Mouse (Mus musculus) liver, embryonic 12.5 days (tissue): ENCODE measurements around the gene Adgrv1. TPM values are rescaled to one million over a fixed set of nuclear protein-coding genes. Genes with fewer than 3 reads are reported as not detected.
"Not testable (repeated sequence)": the region's sequence is repeated elsewhere in the genome, so short reads cannot be mapped to it uniquely, and the experiment has no call there.

ENCODE experiments used
- ATAC-seq: fragments of 200-750 bp; cut with Nextera tagmentation; 2 replicates; pipeline ENCODE4 v1.8.0; 2017; ENCODE audit warnings: moderate number of reproducible peaks, mild to moderate bottlenecking, moderate library complexity
- H3K27ac ChIP-seq: fragments of 300-500 bp; sonication (generic); 2 replicates; pipeline ENCODE4 v1.5.1; 2016; ENCODE audit warnings: mild to moderate bottlenecking
- H3K27me3 ChIP-seq: fragments of 300-500 bp; sonication (generic); replicated peaks from 2 replicates; pipeline ENCODE4 v1.6.1; 2016; ENCODE audit warnings: mild to moderate bottlenecking, moderate library complexity
- H3K36me3 ChIP-seq: fragments of 300-500 bp; sonication (generic); 2 replicates; pipeline ENCODE4 v1.6.1; 2016; ENCODE audit warnings: mild to moderate bottlenecking, moderate library complexity
- H3K4me1 ChIP-seq: fragments of 300-500 bp; sonication (generic); 2 replicates; pipeline ENCODE4 v1.6.1; 2016
- H3K4me2 ChIP-seq: fragments of 300-500 bp; sonication (generic); 2 replicates; pipeline ENCODE4 v1.6.1; 2016; ENCODE audit warnings: mild to moderate bottlenecking, moderate library complexity
- H3K4me3 ChIP-seq: fragments of 300-500 bp; sonication (generic); 2 replicates; pipeline ENCODE4 v1.5.1; 2016; ENCODE audit warnings: mild to moderate bottlenecking, moderate library complexity
- H3K9ac ChIP-seq: fragments of 300-500 bp; sonication (generic); 2 replicates; pipeline ENCODE4 v1.6.1; 2016; ENCODE audit warnings: mild to moderate bottlenecking, moderate library complexity
- H3K9me3 ChIP-seq: fragments of 300-500 bp; sonication (generic); replicated peaks from 2 replicates; pipeline ENCODE4 v1.6.1; 2016; ENCODE audit warnings: mild to moderate bottlenecking, moderate library complexity
- WGBS: fragments of 180-500 bp; shearing (Covaris S2); methylation state at CpG from one replicate; pipeline ENCODE4 v1.1.7; 2016; ENCODE audit not compliant: insufficient replicate concordance; 5-methylcytosine and 5-hydroxymethylcytosine counted together
- polyA plus RNA-seq: library from polyadenylated mRNA; unstranded; fragments of >200 nt; fragmentation: Nextera tagmentation; extraction: Ambion mirVana; gene quantifications from 2 replicates; pipeline ENCODE4 v1.2.1, GENCODE M21; 2016

The Adgrv1 gene
- polyA plus RNA-seq, 1 experiment from 2014 or later: 0.30 TPM

GRCm38 (mm10) chr13:81314306-81315120 lies 318.4 kb downstream of the Adgrv1 start:
- Histone ChIP-seq H3K9me3 (no peaks in the 10 kb centered on the region), H3K36me3 (no peaks in the 10 kb centered on the region), H3K27me3 (no peaks in the 10 kb centered on the region), H3K4me2 (no peak overlapping the region), H3K4me3 (no peak overlapping the region), H3K4me1 (no peaks in the 10 kb centered on the region), H3K9ac (no peak overlapping the region), H3K27ac (no peak overlapping the region)
- WGBS: 64% methylated on average over 7 of the region's 7 CpGs
- ATAC-seq: no peak

- H3K9ac ChIP-seq: no peak overlapping the region
- H3K4me2 ChIP-seq: no peak overlapping the region
- H3K4me1 ChIP-seq: no peaks in the 10 kb centered on the region
- no peaks in the 10 kb centered on the region for H3K9me3 ChIP-seq
- H3K27ac ChIP-seq: no peak overlapping the region
- no peak for ATAC-seq
- no peaks in the 10 kb centered on the region for H3K36me3 ChIP-seq
- no peaks in the 10 kb centered on the region for H3K27me3 ChIP-seq
- H3K4me3 ChIP-seq: no peak overlapping the region
- WGBS: 55% methylated on average over 5 of the region's 5 CpGs
Observed at GRCm38 (mm10) chr13:81312148-81312547, 320.8 kb downstream of the Adgrv1 start.

- no peak for ATAC-seq
- 71% methylated on average over 1 of the region's 1 CpGs for WGBS
- Histone ChIP-seq H3K4me1 (no peaks in the 10 kb centered on the region), H3K4me3 (no peak overlapping the region), H3K9me3 (no peaks in the 10 kb centered on the region), H3K36me3 (no peaks in the 10 kb centered on the region), H3K27ac (no peak overlapping the region), H3K27me3 (no peaks in the 10 kb centered on the region), H3K4me2 (no peak overlapping the region), H3K9ac (no peak overlapping the region)
Observed at GRCm38 (mm10) chr13:81300851-81301250, 332.1 kb downstream of the Adgrv1 start.

- WGBS: 33% methylated on average over 1 of the region's 1 CpGs
- H3K27ac ChIP-seq: no peak overlapping the region
- no peak for ATAC-seq
- H3K9ac ChIP-seq: no peak overlapping the region
- no peak overlapping the region for H3K4me2 ChIP-seq
- no peak overlapping the region for H3K4me3 ChIP-seq
- no peaks in the 10 kb centered on the region for H3K9me3 ChIP-seq
- H3K4me1 ChIP-seq: no peaks in the 10 kb centered on the region
- H3K36me3 ChIP-seq: no peaks in the 10 kb centered on the region
- H3K27me3 ChIP-seq: no peaks in the 10 kb centered on the region
Observed at GRCm38 (mm10) chr13:81294106-81294505, 338.8 kb downstream of the Adgrv1 start.

GRCm38 (mm10) chr13:81282193-81282592 lies 350.8 kb downstream of the Adgrv1 start:
- no peak overlapping the region for H3K27ac ChIP-seq
- H3K4me2 ChIP-seq: no peak overlapping the region
- H3K4me1 ChIP-seq: no peaks in the 10 kb centered on the region
- no peaks in the 10 kb centered on the region for H3K36me3 ChIP-seq
- H3K9ac ChIP-seq: no peak overlapping the region
- no peak for ATAC-seq
- no peaks in the 10 kb centered on the region for H3K9me3 ChIP-seq
- no peak overlapping the region for H3K4me3 ChIP-seq
- 73% methylated on average over 6 of the region's 6 CpGs for WGBS
- H3K27me3 ChIP-seq: no peaks in the 10 kb centered on the region

GRCm38 (mm10) chr13:81280650-81281229 lies 352.2 kb downstream of the Adgrv1 start:
- Histone ChIP-seq H3K27ac (no peak overlapping the region), H3K4me3 (no peak overlapping the region), H3K27me3 (no peaks in the 10 kb centered on the region), H3K9ac (no peak overlapping the region), H3K9me3 (no peaks in the 10 kb centered on the region), H3K36me3 (no peaks in the 10 kb centered on the region), H3K4me1 (no peaks in the 10 kb centered on the region), H3K4me2 (no peak overlapping the region)
- WGBS: 84% methylated on average over 1 of the region's 1 CpGs
- no peak for ATAC-seq

GRCm38 (mm10) chr13:81279351-81279736 lies 353.6 kb downstream of the Adgrv1 start:
- Histone ChIP-seq H3K27ac (no peak overlapping the region), H3K4me1 (no peaks in the 10 kb centered on the region), H3K27me3 (no peaks in the 10 kb centered on the region), H3K9me3 (no peaks in the 10 kb centered on the region), H3K36me3 (no peaks in the 10 kb centered on the region), H3K9ac (no peak overlapping the region), H3K4me3 (no peak overlapping the region), H3K4me2 (no peak overlapping the region)
- WGBS: 66% methylated on average over 5 of the region's 5 CpGs
- no peak for ATAC-seq

GRCm38 (mm10) chr13:81278669-81279350 lies 354.1 kb downstream of the Adgrv1 start:
- no peaks in the 10 kb centered on the region for H3K4me1 ChIP-seq
- ATAC-seq: no peak
- H3K36me3 ChIP-seq: no peaks in the 10 kb centered on the region
- H3K27ac ChIP-seq: no peak overlapping the region
- 71% methylated on average over 2 of the region's 2 CpGs for WGBS
- no peaks in the 10 kb centered on the region for H3K27me3 ChIP-seq
- H3K9me3 ChIP-seq: no peaks in the 10 kb centered on the region
- H3K4me2 ChIP-seq: no peak overlapping the region
- no peak overlapping the region for H3K9ac ChIP-seq
- no peak overlapping the region for H3K4me3 ChIP-seq

GRCm38 (mm10) chr13:81273837-81274236 lies 359.1 kb downstream of the Adgrv1 start:
- H3K4me3 ChIP-seq: no peak overlapping the region
- H3K27me3 ChIP-seq: no peaks in the 10 kb centered on the region
- H3K27ac ChIP-seq: no peak overlapping the region
- H3K9me3 ChIP-seq: no peaks in the 10 kb centered on the region
- 43% methylated on average over 1 of the region's 1 CpGs for WGBS
- H3K9ac ChIP-seq: no peak overlapping the region
- ATAC-seq: no peak
- no peaks in the 10 kb centered on the region for H3K4me1 ChIP-seq
- no peak overlapping the region for H3K4me2 ChIP-seq
- H3K36me3 ChIP-seq: no peaks in the 10 kb centered on the region

- H3K9ac ChIP-seq: no peak overlapping the region
- H3K36me3 ChIP-seq: no peaks in the 10 kb centered on the region
- H3K4me1 ChIP-seq: no peaks in the 10 kb centered on the region
- no peaks in the 10 kb centered on the region for H3K27me3 ChIP-seq
- WGBS: 71% methylated on average over 6 of the region's 6 CpGs
- ATAC-seq: no peak
- H3K4me3 ChIP-seq: no peak overlapping the region
- no peak overlapping the region for H3K27ac ChIP-seq
- no peaks in the 10 kb centered on the region for H3K9me3 ChIP-seq
- no peak overlapping the region for H3K4me2 ChIP-seq
Observed at GRCm38 (mm10) chr13:81270396-81270795, 362.6 kb downstream of the Adgrv1 start.

- Histone ChIP-seq H3K27me3 (no peaks in the 10 kb centered on the region), H3K9ac (no peak overlapping the region), H3K4me1 (no peaks in the 10 kb centered on the region), H3K4me3 (no peak overlapping the region), H3K27ac (no peak overlapping the region), H3K9me3 (no peaks in the 10 kb centered on the region), H3K36me3 (no peaks in the 10 kb centered on the region), H3K4me2 (no peak overlapping the region)
- WGBS: 60% methylated on average over 6 of the region's 6 CpGs
- ATAC-seq: no peak
Observed at GRCm38 (mm10) chr13:81269056-81269455, 363.9 kb downstream of the Adgrv1 start.

- not testable (repeated sequence) for H3K4me2 ChIP-seq
- 54% methylated on average over 4 of the region's 4 CpGs for whole genome bisulfite sequencing
Observed at GRCm38 (mm10) chr13:81267489-81267888, 365.5 kb downstream of the Adgrv1 start.

More at GRCm38 (mm10) chr13:81267489-81267888, 365.5 kb downstream of the Adgrv1 start:
- H3K4me3 ChIP-seq, H3K9me3 ChIP-seq, ATAC-seq, H3K27ac ChIP-seq, H3K36me3 ChIP-seq, H3K4me1 ChIP-seq, H3K27me3 ChIP-seq, H3K9ac ChIP-seq: not testable (repeated sequence)
